Mouse (Mus musculus) gastrocnemius, adult 2 months (tissue): ENCODE data around the gene Foxp1. TPM values are rescaled to one million over a fixed set of nuclear protein-coding genes. Genes with fewer than 3 reads are reported as not detected.

Source experiments
- DNase-seq: peaks from one replicate; pipeline ENCODE4 v3.0.0; 2022
- H3K27ac ChIP-seq: fragments of 200-600 bp; 2 replicates; pipeline ENCODE4 v1.8.1; 2022; ENCODE audit warnings: mild to moderate bottlenecking
- H3K4me3 ChIP-seq: fragments of 200-600 bp; 2 replicates; pipeline ENCODE4 v1.8.1; 2022; ENCODE audit warnings: mild to moderate bottlenecking, moderate library complexity
- CTCF ChIP-seq: fragments of 200-600 bp; IDR thresholded peaks from 2 replicates; pipeline ENCODE4 v1.8.1; 2022; ENCODE audit warnings: antibody characterized with exemption, mild to moderate bottlenecking, moderate library complexity
- intact Hi-C: fragments of 180-260 bp; cut with DNase I; formaldehyde crosslinking; loops from one replicate; pipeline ENCODE4 v1.15.1; 2025
- total RNA-seq, 2 experiments: library from RNA; stranded (reverse); gene quantifications; 2 replicates each; pipeline ENCODE4 v1.2.3; 2021

Gene Foxp1
- total RNA-seq, 2 experiments from 2014 or later, result 17.4 to 20.9 TPM

GRCm38 (mm10) chr6:98977806-98978205 is 544.7 kb downstream of the Foxp1 start:
- Histone ChIP-seq H3K4me3 (no peak overlapping the region), H3K27ac (no peak overlapping the region)
- intact Hi-C loops, result loop anchor here (10.0 kb wide), 1 partner anchor 627 kb away; no protein-coding TSS in a partner anchor
- TF ChIP-seq CTCF, result no peak
- no peak for DNase-seq

DNA sequence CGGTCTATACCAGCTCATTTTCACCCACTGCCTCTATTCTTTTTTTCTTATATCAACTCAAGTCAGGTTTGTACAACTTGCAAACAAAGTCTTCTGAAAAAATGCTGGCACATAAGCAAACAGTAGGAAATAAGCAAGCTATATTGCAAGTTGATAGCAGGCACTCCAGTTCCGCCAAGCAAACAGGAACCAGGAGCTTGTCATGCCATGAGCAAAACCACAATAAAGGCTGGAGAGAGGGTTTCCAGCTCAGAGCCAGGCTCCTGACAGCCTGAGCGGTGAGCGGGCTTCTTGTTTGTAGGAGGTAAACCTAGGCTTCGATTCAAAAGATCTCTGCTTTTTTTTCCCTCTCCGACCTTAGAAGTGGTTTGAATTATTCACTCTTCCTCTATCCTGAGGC is 546.6 kb downstream of the Foxp1 start:
- H3K4me3 ChIP-seq, result no peak overlapping the region
- H3K27ac ChIP-seq, result no peak overlapping the region
- intact Hi-C loops, result loop anchor here (10.0 kb wide), 1 partner anchor 629 kb away; no protein-coding TSS in a partner anchor
- no peak for TF ChIP-seq CTCF
- no peak for DNase-seq

DNA sequence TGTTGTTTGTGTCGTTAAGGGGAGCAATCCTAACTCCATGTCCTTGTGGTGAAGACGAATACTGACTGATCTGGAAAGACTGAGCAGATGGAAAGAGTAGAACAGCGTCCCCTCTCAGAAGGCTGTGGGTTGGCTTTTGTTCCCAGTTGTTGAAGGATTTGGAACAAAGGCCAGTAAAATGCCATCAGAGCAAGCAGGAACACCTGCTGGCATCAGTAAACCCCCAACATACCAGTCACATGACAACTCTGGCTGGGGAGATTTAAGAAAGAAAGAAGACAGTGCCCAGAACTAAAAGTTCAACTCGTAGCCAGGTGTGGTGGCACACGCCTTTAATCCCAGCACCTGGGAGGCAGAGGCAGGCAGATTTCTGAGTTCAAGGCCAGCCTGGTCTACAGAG is 549.1 kb downstream of the Foxp1 start:
- intact Hi-C loops, result loop anchor here (10.0 kb wide), 1 partner anchor 631 kb away; no protein-coding TSS in a partner anchor
- H3K4me3 ChIP-seq, result no peak overlapping the region
- TF ChIP-seq CTCF, result no peak
- DNase-seq, result no peak
- H3K27ac ChIP-seq, result no peak overlapping the region

GRCm38 (mm10) chr6:98972404-98972803 is 550.1 kb downstream of the Foxp1 start:
- no peak for TF ChIP-seq CTCF
- no peak overlapping the region for H3K27ac ChIP-seq
- no peak overlapping the region for H3K4me3 ChIP-seq
- intact Hi-C loops, result loop anchor here (10.0 kb wide), 1 partner anchor 632 kb away; no protein-coding TSS in a partner anchor
- DNase-seq, result no peak

- no peak for TF ChIP-seq CTCF
- intact Hi-C loops, result no loop called here
These were observed 563.2 kb downstream of the Foxp1 start for GRCm38 (mm10) chr6:98959333-98959732.

DNA sequence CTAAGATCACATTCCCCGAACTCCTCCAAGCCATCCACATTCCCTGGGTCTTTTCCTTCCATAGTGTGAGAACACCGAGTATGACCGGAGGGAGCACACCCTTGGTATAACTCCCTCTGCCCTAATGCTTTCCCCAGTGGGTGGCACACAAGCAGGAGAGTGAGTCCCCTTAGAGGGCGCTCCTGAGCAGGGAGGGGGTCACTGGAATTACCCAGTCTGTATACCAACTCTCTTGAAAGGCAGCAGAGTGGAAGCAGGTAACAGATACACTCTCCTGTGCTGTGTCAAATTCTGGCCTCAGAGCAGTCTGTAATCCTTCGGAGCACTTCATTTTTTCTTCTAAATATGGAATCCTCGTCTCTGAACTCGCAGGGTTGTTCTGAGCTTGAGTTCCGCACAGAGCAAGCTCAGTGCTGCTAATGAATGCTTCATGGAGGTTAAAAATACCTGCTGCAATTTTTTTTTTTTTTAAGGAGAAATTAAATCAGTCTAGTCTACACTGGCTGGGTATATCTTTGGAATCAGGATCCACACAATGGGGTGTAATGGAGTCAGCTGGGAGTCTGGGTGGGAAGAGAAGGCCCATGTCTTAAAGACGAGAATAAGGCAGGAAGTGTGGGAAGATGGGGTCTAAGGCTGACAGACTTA is 565.9 kb downstream of the Foxp1 start:
- intact Hi-C loops, result no loop called here
- TF ChIP-seq CTCF, result peak; percentile 42
- no peak overlapping the region for H3K4me3 ChIP-seq
- DNase-seq, result peak; percentile 43
- peak overlapping the region; percentile 20; the same call in 1 of the 2 replicates for H3K27ac ChIP-seq

More at GRCm38 (mm10) chr6:98959333-98959732, 563.2 kb downstream of the Foxp1 start:
- DNase-seq, result no peak
- no peak overlapping the region for H3K4me3 ChIP-seq
- no peak overlapping the region for H3K27ac ChIP-seq

- no peak for TF ChIP-seq CTCF
- intact Hi-C loops, result no loop called here
- Histone ChIP-seq H3K4me3 (no peak overlapping the region), H3K27ac (no peak overlapping the region)
- DNase-seq, result no peak
These were observed 566.8 kb downstream of the Foxp1 start for GRCm38 (mm10) chr6:98955706-98956105.

DNA sequence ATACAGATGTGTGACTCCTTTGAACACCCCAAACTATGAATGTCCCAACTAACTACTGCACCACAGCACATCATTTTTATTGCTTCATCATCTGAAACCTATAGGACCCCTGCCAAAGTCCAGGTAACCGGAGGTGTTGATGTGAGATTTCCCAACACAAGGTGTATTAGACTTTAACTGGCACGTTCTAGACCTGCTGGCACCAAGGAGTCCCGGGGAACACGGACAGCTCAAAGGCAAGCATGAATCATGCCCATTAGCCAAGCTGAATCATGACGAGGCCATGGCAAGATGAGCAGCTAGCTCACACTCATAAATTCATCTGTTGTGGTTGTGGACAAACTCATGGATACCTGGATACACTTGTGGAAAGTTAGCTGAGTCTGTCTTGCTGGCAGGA is 568.1 kb downstream of the Foxp1 start:
- intact Hi-C loops, result no loop called here
- no peak for TF ChIP-seq CTCF

DNA sequence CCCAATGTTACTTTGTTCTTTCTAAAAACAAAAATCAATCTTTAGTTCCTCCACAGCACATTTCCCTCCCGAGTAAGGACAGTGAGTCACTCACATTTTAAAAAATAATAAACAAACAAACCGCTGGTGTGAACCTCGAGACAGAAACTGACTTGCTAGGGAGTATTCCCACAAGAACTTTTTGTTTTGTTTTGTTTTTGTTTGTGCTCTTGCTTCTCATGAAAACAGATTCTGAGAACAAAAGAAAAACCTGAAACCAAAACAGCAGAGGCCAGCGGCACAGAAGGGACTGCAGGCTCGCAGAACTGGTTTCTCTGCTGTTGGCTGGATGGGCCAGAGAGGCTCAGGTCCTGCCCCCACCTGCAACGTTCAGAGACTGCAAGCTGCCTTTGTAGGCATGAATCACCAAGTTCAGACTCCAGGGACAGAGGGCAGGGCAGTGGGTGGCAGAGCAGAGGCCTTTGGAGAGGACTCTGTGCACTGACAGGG is 572.8 kb downstream of the Foxp1 start:
- TF ChIP-seq CTCF, result no peak
- H3K4me3 ChIP-seq, result peak overlapping the region; percentile 49
- peak overlapping the region; percentile 79 for H3K27ac ChIP-seq
- intact Hi-C loops, result loop anchor here (5.0 kb wide), 1 partner anchor 573 kb away; the partner anchor contains the start of gene Foxp1
- peak; percentile 35 for DNase-seq

More for the DNA sequence above, 568.1 kb downstream of the Foxp1 start:
- Histone ChIP-seq H3K4me3 (no peak overlapping the region), H3K27ac (no peak overlapping the region)
- no peak for DNase-seq

DNA sequence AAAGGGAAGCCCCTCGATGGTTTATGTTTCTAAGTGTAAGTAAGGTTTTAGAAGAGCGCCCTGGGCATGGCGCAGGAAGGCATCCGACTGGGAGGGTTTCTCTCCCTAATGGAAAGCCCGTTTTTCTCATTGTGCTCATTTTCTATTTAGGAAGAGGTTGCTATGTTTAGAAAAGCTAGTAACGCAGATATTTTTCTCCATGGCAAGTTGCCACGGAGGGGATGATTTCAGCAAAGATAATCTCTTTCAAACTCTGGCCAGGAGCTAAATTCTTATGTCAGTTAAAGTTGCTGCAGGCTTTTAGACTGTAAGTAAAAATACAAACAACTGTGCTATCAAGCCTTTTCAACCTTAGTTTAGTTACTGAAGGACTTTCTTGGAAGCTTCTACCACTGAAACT is 573.2 kb downstream of the Foxp1 start:
- H3K27ac ChIP-seq, result peak overlapping the region; percentile 79
- DNase-seq, result peak; percentile 30
- intact Hi-C loops, result loop anchor here (5.0 kb wide), 1 partner anchor 573 kb away; the partner anchor contains the start of gene Foxp1
- no peak for TF ChIP-seq CTCF
- peak overlapping the region; percentile 49 for H3K4me3 ChIP-seq

GRCm38 (mm10) chr6:98948153-98949141 is 574.1 kb downstream of the Foxp1 start:
- intact Hi-C loops, result loop anchor here (5.0 kb wide), 1 partner anchor 574 kb away; the partner anchor contains the start of gene Foxp1
- Histone ChIP-seq H3K27ac (peak overlapping the region; percentile 79), H3K4me3 (peak overlapping the region; percentile 49)
- DNase-seq, result no peak
- no peak for TF ChIP-seq CTCF

- no peak for DNase-seq
- Histone ChIP-seq H3K4me3 (no peak overlapping the region), H3K27ac (peak overlapping the region; percentile 79)
- TF ChIP-seq CTCF, result no peak
- intact Hi-C loops, result loop anchor here (5.0 kb wide), 1 partner anchor 575 kb away; the partner anchor contains the start of gene Foxp1
These were observed 574.9 kb downstream of the Foxp1 start for GRCm38 (mm10) chr6:98947486-98948152.
